Mouse (Mus musculus) G1E (cell line): ENCODE data around the gene Cxcl10.

Experiments
- CTCF ChIP-seq: IDR thresholded peaks from 2 replicates; pipeline ENCODE4 v1.5.1; 2012; ENCODE audit warnings: low read depth, low read length, inconsistent platforms, mixed read lengths
- GATA1 ChIP-seq: IDR thresholded peaks from 2 replicates; pipeline ENCODE4 v1.6.1; 2012; ENCODE audit warnings: borderline replicate concordance, low read length, inconsistent platforms, mixed read lengths
- POLR2AphosphoS5 ChIP-seq: IDR thresholded peaks from 2 replicates; pipeline ENCODE4 v1.6.1; 2012; ENCODE audit warnings: low read depth, low read length, inconsistent platforms; ENCODE audit not compliant: insufficient replicate concordance
- TAL1 ChIP-seq: conservative IDR thresholded peaks from 2 replicates; pipeline ENCODE4 v1.6.1; 2012; ENCODE audit warnings: low read depth, low read length, inconsistent platforms, mixed read lengths

- TF ChIP-seq CTCF: no peak
- no peak for TF ChIP-seq POLR2AphosphoS5
- no peak for TF ChIP-seq TAL1
- no peak for TF ChIP-seq GATA1
Measured at GRCm38 (mm10) chr5:92374721-92375142, 26.0 kb upstream of the Cxcl10 start.
